Mouse (Mus musculus): ENCODE data around the gene Lrmda.

The Lrmda gene

DNA sequence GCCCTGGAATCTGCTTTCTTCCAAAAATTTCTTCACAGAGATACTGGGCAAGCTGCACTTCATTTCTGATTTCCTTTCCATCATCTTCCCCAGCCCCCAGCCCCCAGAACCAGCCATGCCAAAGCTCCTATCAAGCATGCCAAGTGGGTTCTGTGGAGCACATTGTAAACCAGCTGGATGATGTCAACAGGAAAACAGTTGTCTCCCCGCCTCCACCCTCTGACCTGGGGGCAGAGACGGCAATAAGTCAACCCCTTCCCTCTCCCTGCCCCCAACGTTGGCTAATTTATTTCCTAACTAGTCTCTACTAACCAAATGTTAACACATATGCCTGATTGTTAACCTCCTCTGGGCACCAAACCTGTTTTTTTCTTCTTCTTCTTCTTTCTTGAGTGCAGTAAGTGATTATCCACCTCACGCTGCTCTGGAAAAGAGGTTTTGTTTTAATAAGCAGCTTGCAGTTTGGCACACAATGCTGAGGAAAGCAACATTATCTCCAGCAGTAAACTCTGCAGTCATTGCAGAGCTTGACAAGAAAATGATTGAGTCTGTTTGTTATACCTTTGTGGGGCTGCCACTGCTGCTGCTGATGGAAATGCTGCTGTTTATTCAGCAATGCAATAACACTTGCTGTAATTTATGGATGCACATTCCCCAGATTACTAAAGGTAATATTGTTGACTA lies 128.0 kb downstream of the Lrmda start:
- no peak for DNase-seq (ENCODE audit: extremely low spot score, low read depth, low spot score)

GRCm38 (mm10) chr14:22152701-22153100 lies 133.2 kb downstream of the Lrmda start:
- DNase-seq (ENCODE audit: extremely low spot score, low read depth, low spot score) = no peak

- no peak for DNase-seq (ENCODE audit: extremely low spot score, low read depth, low spot score)
Observed at GRCm38 (mm10) chr14:22154096-22154495, 134.6 kb downstream of the Lrmda start.

- no peak for DNase-seq (ENCODE audit: extremely low spot score, low read depth, low spot score)
Observed at GRCm38 (mm10) chr14:22155034-22155433, 135.5 kb downstream of the Lrmda start.

- DNase-seq (ENCODE audit: extremely low spot score, low read depth, low spot score) = no peak
Observed at GRCm38 (mm10) chr14:22155512-22156026, 136.1 kb downstream of the Lrmda start.

GRCm38 (mm10) chr14:22156991-22157390 lies 137.5 kb downstream of the Lrmda start:
- DNase-seq (ENCODE audit: extremely low spot score, low read depth, low spot score) = no peak

GRCm38 (mm10) chr14:22161416-22161815 lies 141.9 kb downstream of the Lrmda start:
- no peak for DNase-seq (ENCODE audit: extremely low spot score, low read depth, low spot score)

DNA sequence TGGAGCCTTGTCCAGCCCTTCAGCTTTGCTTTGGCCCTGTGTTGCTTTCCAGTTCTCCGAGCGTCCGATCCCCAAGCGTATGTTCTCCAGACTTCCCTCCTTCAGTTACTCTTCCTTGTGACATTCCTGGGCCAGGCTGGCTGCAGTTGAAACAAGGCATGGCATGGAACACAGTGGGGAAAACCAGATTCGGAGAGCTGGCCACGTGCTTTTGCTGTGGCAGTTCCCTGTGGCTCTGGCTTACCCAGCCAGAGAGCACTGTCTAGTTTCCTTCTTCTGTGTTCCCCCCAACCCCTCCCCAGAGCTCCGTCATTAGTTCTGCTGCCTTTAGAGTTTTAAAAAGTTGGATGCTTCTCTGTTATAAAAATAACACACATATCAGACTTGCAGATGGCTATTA lies 147.8 kb downstream of the Lrmda start:
- DNase-seq (ENCODE audit: extremely low spot score, low read depth, low spot score) = no peak

- peak; percentile 92 for DNase-seq (ENCODE audit: extremely low spot score, low read depth, low spot score)
Observed at GRCm38 (mm10) chr14:22168077-22168794, 148.7 kb downstream of the Lrmda start.

DNA sequence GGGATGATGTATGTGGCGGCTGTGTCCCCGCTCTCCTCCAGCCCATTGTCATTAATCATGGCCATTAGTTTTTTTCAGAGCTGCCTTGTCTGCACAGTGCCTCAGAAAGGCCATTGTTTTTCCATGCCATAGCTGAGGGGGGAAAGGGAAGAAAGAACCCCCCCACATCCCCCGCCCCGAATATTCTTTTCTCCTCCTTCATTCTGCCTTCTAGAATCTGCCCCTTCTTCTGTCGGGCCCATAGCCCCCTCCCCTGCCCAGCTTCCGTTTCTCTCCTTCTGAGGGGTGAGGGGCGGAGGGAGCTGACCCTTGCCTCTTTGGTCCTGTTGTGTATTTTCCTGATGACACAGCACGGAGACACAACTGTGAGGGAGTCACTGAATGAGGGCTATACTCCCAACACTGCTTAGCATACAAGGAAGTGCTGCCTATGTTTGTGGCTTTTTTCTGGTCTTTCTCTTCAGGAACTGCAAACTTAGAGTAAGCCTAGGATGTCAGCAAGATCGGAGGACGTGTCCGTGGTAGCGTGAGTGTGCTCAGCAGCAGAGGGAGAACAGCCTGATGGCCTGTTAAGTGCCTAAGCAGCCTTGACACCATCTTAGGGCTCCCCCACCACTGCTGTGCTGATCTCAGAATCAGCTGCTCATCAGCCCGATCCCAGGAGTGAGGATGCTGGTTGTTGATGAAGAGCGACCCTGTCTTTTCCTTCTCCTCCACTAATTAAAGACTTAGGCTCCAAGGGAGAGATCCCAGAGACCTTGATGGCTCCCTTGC lies 149.5 kb downstream of the Lrmda start:
- no peak for DNase-seq (ENCODE audit: extremely low spot score, low read depth, low spot score)

DNA sequence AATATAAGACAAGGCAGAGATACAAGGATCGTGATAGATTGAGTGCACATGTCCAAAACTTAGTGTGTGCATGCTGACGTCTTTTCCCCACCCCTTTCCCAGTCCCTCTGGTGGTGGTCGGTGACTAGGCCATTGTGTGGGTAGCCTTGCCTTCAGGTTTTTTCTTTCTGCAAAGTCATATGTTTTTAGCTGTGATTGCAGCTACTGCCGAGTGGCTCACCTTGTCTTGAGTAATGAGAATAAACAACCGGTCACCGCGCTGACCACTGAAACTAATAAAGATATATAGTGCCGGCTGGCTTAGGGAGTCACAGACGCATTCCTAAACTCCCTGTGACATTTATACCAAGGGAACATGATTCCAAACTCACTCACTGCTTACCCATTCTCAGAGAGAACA lies 155.2 kb downstream of the Lrmda start:
- DNase-seq (ENCODE audit: extremely low spot score, low read depth, low spot score) = no peak

DNA sequence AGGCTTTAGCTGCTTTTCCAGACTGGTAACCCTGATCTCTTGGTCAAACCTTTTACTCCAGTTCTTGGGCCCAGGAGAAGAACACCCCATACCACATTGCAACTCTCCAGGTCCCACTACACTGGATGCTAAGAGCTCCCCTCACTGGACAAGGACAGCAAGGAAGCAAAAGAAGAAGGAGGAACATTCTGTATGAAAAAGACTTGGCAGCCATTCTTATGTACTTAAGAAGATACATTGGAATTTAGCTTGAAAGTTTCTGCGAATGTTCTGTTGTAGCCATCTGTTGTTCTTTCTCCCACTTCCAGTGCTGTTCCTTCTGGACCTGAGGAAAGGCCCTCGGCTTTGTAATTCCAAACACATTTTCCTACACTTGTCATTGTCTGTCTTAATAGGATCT lies 160.2 kb downstream of the Lrmda start:
- no peak for DNase-seq (ENCODE audit: extremely low spot score, low read depth, low spot score)

- no peak for DNase-seq (ENCODE audit: extremely low spot score, low read depth, low spot score)
Observed at GRCm38 (mm10) chr14:22181508-22181907, 162.0 kb downstream of the Lrmda start.

DNA sequence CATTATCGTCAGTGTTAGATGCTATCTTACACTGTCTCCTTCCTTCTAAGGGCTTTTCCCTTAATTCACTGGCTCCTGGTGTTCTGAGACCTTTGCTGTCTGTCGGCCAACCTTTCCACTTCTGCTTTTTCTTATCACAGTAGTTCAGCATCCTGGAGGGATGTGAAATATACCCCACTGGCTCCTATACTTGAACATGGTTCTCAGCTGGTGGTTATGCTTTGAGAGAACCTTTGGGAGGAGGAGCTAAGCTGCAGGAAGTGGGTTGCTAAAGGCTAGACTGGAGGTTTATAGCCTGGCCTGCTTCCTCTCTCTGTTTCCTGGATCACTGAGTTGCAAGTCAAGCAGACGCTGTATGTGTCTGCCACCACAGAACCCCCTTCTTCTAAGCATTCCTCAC lies 163.7 kb downstream of the Lrmda start:
- no peak for DNase-seq (ENCODE audit: extremely low spot score, low read depth, low spot score)

GRCm38 (mm10) chr14:22185452-22185851 lies 165.9 kb downstream of the Lrmda start:
- DNase-seq (ENCODE audit: extremely low spot score, low read depth, low spot score) = no peak

- no peak for DNase-seq (ENCODE audit: extremely low spot score, low read depth, low spot score)
Observed at GRCm38 (mm10) chr14:22190111-22190510, 170.6 kb downstream of the Lrmda start.

DNA sequence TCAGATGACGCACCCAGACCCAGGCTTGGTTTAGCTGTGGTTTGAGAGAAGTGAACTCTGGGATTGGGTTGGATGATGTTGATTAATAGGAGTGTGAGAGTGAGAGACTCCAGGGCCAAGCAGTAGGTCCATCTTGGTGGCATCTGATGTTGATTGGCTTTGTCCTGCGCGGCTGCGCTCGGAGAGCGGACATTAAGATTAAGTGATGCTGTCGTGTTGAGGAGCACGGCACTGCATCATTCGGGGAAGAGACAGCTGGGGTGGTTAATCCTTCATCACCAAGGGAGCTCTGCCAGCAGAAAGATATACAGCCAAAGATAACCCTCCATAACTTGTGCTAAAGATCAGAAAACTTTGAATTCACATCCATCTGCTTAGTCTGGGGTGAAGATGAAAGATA lies 172.7 kb downstream of the Lrmda start:
- no peak for DNase-seq (ENCODE audit: extremely low spot score, low read depth, low spot score)

- DNase-seq (ENCODE audit: extremely low spot score, low read depth, low spot score) = no peak
Observed at GRCm38 (mm10) chr14:22198021-22198420, 178.5 kb downstream of the Lrmda start.

- no peak for DNase-seq (ENCODE audit: extremely low spot score, low read depth, low spot score)
Observed at GRCm38 (mm10) chr14:22198641-22199425, 179.3 kb downstream of the Lrmda start.

GRCm38 (mm10) chr14:22201667-22202066 lies 182.2 kb downstream of the Lrmda start:
- no peak for DNase-seq (ENCODE audit: extremely low spot score, low read depth, low spot score)

DNA sequence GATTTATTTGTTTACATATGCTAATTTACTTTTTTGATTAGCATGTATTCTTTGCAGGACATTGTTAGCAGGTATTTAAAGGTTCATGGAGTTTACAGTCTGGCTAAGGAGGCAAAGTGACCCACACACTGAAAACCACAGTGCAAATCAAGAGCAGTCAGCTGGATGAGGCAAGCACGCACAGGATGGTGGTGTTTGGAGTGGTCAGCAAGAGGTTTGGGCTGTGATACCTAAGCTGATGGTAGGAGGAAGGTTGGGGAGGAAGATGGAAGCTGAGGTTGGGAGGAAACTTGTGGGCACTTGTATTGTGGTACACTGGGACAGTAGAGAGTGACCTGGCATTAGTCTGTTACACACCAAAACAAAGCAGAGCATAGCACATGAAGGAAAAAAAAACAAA lies 191.1 kb downstream of the Lrmda start:
- no peak for DNase-seq (ENCODE audit: extremely low spot score, low read depth, low spot score)

Data from hindlimb bud, embryonic 11.5 days (tissue).